Mouse (Mus musculus) erythroblast, embryonic 14.5 days (primary cell): ENCODE data around the gene Dcaf7. TPM values are rescaled to one million over a fixed set of nuclear protein-coding genes. Genes with fewer than 3 reads are reported as not detected.
"Not testable (repeated sequence)": the region's sequence is repeated elsewhere in the genome, so short reads cannot be mapped to it uniquely, and the experiment has no call there.

Experiments
- H3K27me3 ChIP-seq: 2 replicates; pipeline ENCODE4 v1.6.1; 2012; ENCODE audit warnings: inconsistent platforms; ENCODE audit not compliant: control insufficient read depth
- H3K36me3 ChIP-seq: 2 replicates; pipeline ENCODE4 v1.6.1; 2012; ENCODE audit warnings: mild to moderate bottlenecking, inconsistent platforms; ENCODE audit not compliant: control insufficient read depth
- H3K4me1 ChIP-seq: 2 replicates; pipeline ENCODE4 v1.6.1; 2012; ENCODE audit warnings: inconsistent platforms; ENCODE audit not compliant: control insufficient read depth
- H3K4me3 ChIP-seq: replicated peaks from 2 replicates; pipeline ENCODE3; 2012; ENCODE audit warnings: moderate library complexity, mild to moderate bottlenecking, inconsistent platforms
- H3K9me3 ChIP-seq: 2 replicates; pipeline ENCODE4 v1.6.1; 2012; ENCODE audit warnings: low read length, inconsistent platforms, mixed read lengths; ENCODE audit not compliant: control insufficient read depth
- GATA1 ChIP-seq: IDR thresholded peaks from 2 replicates; pipeline ENCODE4 v1.6.1; 2012; ENCODE audit warnings: low read length, inconsistent platforms, mixed read lengths
- TAL1 ChIP-seq: IDR thresholded peaks from 3 replicates; pipeline ENCODE4 v1.6.1; 2012; ENCODE audit warnings: low read length, inconsistent platforms, mixed read lengths
- polyA plus RNA-seq: library from polyadenylated mRNA; stranded (reverse); fragments of >175 nt; gene quantifications from 2 replicates; pipeline ENCODE4 v1.2.3, GENCODE M21; 2012

Gene Dcaf7
- polyA plus RNA-seq, 1 experiment, result 0.92 TPM

- no peak within 1 kb of the TSS for H3K4me3 ChIP-seq
- H3K4me1 ChIP-seq, result peaks cover 3% of the 10 kb centered on the region
- H3K27me3 ChIP-seq, result peaks cover 45% of the 10 kb centered on the region
- TF ChIP-seq TAL1 (no peak), GATA1 (no peak)
- no peaks in the 10 kb centered on the region for H3K36me3 ChIP-seq
- no peaks in the 10 kb centered on the region for H3K9me3 ChIP-seq
Measured at GRCm38 (mm10) chr11:106007821-106008220, 28.9 kb upstream of the Dcaf7 start, which contains the start of gene Kcnh6. TSS of gene Kcnh6 (plus strand) at chr11:106008124.

- Histone ChIP-seq H3K27me3 (peaks cover 82% of the 10 kb centered on the region), H3K9me3 (no peaks in the 10 kb centered on the region), H3K36me3 (no peaks in the 10 kb centered on the region), H3K4me1 (peaks cover 3% of the 10 kb centered on the region), H3K4me3 (no peak overlapping the region)
- no peak for TF ChIP-seq TAL1
Measured at GRCm38 (mm10) chr11:106012711-106013110, 24.0 kb upstream of the Dcaf7 start.

GRCm38 (mm10) chr11:106013556-106014225 lies 23.0 kb upstream of the Dcaf7 start:
- TF ChIP-seq TAL1 (no peak), GATA1 (no peak)
- H3K4me3 ChIP-seq, result no peak overlapping the region
- H3K4me1 ChIP-seq, result no peaks in the 10 kb centered on the region
- H3K36me3 ChIP-seq, result no peaks in the 10 kb centered on the region
- H3K9me3 ChIP-seq, result no peaks in the 10 kb centered on the region
- H3K27me3 ChIP-seq, result peaks cover 82% of the 10 kb centered on the region

GRCm38 (mm10) chr11:106016440-106016839 lies 20.2 kb upstream of the Dcaf7 start:
- H3K36me3 ChIP-seq, result no peaks in the 10 kb centered on the region
- H3K4me1 ChIP-seq, result no peaks in the 10 kb centered on the region
- TF ChIP-seq TAL1 (no peak), GATA1 (no peak)
- peaks cover 86% of the 10 kb centered on the region for H3K27me3 ChIP-seq
- H3K4me3 ChIP-seq, result no peak overlapping the region
- H3K9me3 ChIP-seq, result no peaks in the 10 kb centered on the region

- H3K4me1 ChIP-seq, result no peaks in the 10 kb centered on the region
- H3K27me3 ChIP-seq, result peaks cover 88% of the 10 kb centered on the region
- H3K9me3 ChIP-seq, result no peaks in the 10 kb centered on the region
- TF ChIP-seq GATA1 (no peak), TAL1 (no peak)
- no peaks in the 10 kb centered on the region for H3K36me3 ChIP-seq
- no peak overlapping the region for H3K4me3 ChIP-seq
Measured at GRCm38 (mm10) chr11:106020051-106020763, 16.5 kb upstream of the Dcaf7 start.

- Histone ChIP-seq H3K27me3 (peaks cover 58% of the 10 kb centered on the region), H3K9me3 (no peaks in the 10 kb centered on the region), H3K4me3 (no peak overlapping the region), H3K4me1 (peaks cover 19% of the 10 kb centered on the region), H3K36me3 (no peaks in the 10 kb centered on the region)
- TF ChIP-seq TAL1, result no peak
- no peak for TF ChIP-seq GATA1
Measured at GRCm38 (mm10) chr11:106025774-106026173, 10.9 kb upstream of the Dcaf7 start.

GRCm38 (mm10) chr11:106026465-106027151 lies 10.1 kb upstream of the Dcaf7 start:
- Histone ChIP-seq H3K9me3 (no peaks in the 10 kb centered on the region), H3K27me3 (peaks cover 50% of the 10 kb centered on the region), H3K4me3 (no peak overlapping the region), H3K36me3 (no peaks in the 10 kb centered on the region), H3K4me1 (peaks cover 19% of the 10 kb centered on the region)
- no peak for TF ChIP-seq GATA1
- TF ChIP-seq TAL1, result no peak

- Histone ChIP-seq H3K4me3 (no peak overlapping the region), H3K36me3 (no peaks in the 10 kb centered on the region), H3K4me1 (peaks cover 19% of the 10 kb centered on the region), H3K9me3 (no peaks in the 10 kb centered on the region), H3K27me3 (peaks cover 40% of the 10 kb centered on the region)
- TF ChIP-seq TAL1 (no peak), GATA1 (no peak)
Measured at GRCm38 (mm10) chr11:106027607-106028006, 9.1 kb upstream of the Dcaf7 start.

GRCm38 (mm10) chr11:106032074-106032473 lies 4.6 kb upstream of the Dcaf7 start:
- H3K36me3 ChIP-seq, H3K27me3 ChIP-seq, H3K4me3 ChIP-seq, H3K9me3 ChIP-seq: not testable (repeated sequence)
- H3K4me1 ChIP-seq, result peaks cover 14% of the 10 kb centered on the region
